Mouse (Mus musculus) spleen, postnatal 14 days (tissue): ENCODE results near the gene Nppc.

Source experiments
- DNase-seq, 2 experiments: peaks; one replicate each; pipeline ENCODE4 v3.0.0; 2021 to 2022; ENCODE audit warnings: low spot score in 2 of 2

Nppc gene

DNA sequence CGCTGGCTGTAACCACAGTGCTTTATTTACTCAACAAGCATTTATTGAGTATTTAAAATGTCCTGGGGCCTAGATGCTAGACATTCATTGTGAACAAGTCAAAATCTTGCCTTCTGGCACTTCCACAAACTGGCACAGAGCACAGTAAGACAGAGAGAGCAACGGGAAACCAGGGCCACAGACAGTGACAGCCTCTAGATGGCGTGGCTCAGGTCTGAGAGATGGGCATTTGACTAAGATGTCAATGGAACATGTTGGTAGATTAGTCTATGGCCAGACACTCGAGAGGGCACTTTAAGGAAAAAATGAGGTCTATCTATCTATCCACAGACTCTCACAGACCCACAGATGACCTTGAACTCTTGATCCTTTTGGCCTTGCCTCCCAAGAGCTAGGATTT lies 17.7 kb downstream of the Nppc start:
- no peak for DNase-seq

GRCm38 (mm10) chr1:86650272-86650671 lies 20.1 kb downstream of the Nppc start:
- peak; percentile 21 to 66 for DNase-seq

DNA sequence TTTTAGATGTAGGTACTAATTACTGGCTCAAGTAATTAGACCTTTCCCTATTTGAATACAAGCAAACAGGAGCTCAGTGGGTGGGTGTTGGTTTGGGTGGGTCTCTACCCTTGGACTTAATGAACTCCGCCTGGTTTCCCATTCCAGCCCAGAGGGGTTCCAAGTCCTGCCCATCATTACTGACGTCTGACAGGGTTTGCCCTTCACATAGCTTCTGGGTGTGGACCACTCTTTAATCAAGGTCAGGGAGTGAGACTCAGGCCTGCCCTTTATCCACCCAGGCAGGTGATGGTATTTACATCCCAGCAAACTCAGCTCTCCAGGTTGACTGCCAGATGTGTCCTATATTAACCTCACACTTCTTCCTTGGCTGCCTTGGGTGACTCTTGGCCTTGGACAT lies 22.9 kb downstream of the Nppc start:
- no peak for DNase-seq

GRCm38 (mm10) chr1:86643101-86643809 lies 27.1 kb downstream of the Nppc start:
- no peak for DNase-seq

DNA sequence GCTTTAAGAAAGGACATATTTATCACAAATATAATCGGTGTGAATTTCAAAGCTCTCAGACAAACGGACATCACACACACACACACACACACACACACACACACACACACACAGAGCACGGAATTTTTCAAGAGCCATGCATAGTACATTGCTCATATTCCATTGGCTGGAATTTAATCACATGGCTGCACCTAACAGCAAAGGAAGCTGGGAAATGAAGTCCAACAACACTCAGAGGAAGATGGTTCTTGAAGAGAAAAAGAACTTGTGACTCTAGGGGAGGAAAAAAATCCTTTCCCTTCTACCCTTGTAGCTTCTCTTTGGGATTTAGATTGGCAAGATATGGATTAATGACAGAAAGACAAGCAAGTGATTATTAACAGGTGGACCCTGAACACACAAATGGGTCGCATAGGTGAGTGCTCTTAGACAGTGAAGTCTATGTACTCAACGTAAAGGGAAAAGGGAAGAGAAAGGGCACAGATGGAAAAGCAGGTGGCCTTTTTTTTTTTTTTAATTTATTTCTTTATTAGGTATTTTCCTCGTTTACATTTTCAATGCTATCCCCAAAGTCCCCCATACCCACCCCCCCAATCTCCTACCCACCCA lies 35.5 kb downstream of the Nppc start:
- DNase-seq: no peak

DNA sequence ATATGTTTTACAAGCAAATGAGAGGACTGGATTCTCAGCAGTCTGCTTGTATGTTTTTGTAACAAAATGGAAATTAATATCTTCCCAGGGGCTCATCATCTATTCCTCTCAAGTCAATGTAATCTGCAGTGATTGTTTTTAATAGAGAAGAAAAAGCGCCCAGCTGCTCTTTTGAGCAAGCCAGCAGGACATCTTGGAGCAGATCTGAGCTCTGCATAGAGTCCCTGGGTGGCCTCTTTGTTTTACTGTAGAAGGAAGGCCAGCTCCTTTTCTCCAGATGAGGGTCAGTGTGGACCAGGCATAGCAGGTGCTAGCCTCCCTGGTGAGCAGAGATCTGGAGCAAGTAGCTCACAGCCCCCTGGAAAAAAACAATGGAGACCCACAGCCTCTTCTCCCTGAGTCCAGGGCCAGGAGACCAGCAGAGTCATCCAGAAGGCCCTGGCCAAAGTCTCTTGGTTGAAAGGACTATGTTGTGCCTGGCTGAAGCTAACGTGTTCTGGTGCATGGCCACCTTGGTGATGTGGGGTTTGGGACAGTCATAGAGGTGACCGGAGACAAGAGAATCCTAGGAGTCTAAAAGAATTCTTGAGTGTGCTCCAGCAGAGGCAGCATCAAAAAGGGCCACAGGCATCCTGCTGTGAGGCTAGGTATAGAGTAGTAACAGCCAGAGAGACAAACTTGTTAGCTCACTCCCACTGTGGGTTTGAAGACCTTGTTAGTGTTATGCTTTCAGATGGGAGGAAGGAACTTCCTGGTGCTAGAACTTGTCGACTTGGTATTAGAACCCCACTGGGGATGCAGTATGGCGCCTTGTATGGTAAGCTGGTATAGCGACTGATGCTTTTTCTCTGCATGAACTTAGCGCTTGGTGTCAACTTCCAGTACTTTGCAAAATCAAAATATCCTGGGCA lies 36.3 kb downstream of the Nppc start:
- DNase-seq: no peak

DNA sequence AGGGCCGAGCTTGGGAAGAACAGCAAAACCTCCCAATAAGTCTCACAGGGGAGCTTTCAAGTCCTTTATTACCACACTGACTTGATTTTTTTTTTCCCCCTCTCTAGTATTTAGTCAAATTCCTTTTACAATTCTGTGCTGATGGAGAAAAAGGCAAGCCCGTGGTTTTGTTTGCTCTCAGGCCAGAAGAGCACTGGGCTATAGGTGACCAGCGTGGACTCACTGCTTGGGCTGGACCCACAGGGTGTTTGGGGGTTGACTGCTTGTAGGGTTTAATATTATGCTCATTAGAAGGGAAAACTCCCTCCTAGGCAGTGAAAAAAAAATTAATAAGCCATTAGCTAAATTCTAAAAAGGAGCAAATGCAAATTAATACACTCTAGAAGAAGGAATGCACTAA lies 36.9 kb downstream of the Nppc start:
- no peak for DNase-seq

DNA sequence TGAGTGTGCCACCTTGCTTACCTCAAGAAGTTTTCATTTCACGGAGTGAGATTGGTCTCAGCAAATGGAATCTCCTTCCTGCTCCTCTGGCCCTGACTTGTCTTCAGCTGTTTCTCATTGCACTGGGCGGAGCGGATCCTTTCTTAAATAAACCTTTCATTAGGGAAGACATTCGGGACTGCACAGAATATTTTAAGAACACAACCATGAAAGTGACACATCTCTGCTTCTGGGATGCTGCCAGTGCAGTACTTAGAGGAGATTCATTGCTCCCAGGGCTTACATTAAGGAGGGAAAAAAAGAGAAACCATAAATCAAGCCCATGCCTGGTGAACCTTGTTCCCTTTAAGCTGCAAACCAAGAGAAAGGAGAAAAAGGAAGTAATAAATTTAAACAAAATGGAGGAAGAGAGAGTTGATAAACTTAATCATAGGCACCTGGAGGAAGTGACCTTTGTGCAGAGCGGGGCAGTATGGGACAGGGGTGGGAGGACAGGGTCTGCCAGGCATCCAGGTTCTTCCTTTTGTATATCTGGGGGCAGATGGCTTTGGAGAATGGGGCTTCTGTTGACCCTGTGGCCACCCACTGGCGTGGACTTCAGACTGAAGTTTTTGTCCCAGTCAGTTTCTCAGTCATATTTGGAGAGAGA lies 37.5 kb downstream of the Nppc start:
- DNase-seq: no peak

GRCm38 (mm10) chr1:86630527-86630926 lies 39.8 kb downstream of the Nppc start:
- no peak for DNase-seq

DNA sequence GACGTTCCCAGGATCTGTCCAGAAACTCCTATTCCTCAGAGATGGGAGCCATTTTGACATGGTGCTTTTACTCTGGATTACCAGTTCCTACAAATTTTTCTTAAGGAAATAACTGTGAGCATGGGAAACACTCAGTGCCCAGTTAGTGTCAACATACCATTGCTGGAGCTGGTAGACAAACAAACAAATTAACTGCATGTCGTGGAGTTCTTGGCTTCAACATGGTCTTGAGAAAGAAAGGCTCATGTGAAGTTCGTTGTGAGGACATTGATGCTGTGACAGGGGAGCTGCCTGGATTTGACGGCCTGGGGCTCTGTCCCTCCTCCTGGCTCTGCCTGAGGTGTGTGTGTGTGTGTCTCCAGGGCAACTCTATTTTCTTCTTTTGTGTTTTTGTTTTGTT lies 40.4 kb downstream of the Nppc start:
- no peak for DNase-seq

GRCm38 (mm10) chr1:86628270-86628669 lies 42.1 kb downstream of the Nppc start:
- no peak for DNase-seq

DNA sequence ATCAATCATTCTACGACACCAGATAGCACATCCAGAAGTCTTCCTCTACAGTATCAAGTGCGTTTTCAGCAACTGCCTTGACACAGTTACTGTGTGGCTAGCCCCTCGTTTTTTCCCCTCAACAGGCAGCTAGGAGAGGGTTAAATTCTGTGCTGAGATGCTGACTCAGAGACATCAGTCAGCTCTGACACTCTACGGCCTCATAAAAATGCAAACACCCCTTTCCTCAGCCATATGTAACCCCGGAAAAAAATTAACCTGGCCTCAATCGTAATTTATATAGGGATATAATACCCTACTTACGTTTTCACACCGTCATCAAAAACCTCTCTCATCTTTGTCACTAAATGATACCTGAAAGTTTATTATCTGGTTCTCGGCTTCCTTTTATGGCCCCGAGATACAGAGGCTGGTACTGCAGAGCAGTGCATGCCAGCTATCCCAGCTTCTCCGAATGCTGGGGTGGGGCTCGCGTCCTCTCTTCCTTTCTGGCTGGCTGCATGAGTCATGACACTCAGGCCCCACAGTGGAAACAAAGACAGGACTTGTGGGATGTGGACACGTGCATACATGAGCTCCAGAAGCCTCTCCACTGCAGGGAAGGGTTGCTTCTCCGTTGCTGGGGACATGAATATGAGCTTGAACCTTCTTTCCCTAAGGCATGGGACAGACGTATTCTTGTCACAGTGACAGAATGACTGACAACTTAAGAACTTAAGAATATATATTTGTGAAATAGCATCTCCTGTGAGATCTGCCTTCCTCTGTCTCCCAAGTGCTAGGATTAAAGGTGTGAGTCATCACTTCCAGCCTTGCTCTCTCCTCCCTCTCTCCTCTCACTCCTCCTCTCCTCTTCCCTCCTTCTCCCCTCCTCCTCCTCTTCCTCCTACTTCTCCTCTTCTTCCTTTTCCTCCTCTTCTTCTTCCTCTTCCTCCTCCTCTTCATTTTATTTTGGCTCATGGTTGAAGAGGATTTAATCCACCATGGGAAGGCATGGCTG lies 47.1 kb downstream of the Nppc start:
- no peak for DNase-seq

GRCm38 (mm10) chr1:86622296-86622695 lies 48.1 kb downstream of the Nppc start:
- no peak for DNase-seq

DNA sequence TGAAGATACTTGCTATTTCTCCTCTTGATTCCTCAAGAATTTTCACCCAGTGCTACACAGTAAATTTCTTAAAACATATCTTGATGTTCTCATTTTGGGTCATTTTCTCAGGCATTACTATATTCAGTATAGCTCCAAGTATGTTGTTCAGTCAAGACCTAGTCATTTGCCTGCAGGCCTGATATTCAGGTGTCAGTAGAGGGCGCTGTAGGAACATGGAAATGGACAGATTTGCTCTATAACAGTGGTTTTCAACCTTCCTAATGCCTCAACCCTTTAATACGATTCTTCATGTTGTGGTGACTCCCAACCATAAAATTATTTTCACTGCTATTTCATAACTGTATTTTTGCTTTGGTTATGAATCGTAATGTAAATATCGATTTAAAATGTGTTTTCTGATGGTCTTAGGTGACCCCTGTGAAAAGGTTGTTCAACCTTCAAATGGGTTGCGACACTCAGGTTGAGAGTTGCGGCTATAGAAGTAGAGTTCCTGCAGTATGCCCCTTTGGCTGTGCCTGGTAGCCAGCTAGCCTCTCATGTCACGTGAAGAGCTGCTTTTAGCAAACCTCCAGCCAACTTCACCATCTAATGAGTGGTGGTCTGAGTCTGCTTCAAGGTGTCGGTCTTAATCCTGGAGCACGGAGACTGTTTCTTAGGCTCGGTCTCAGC lies 51.8 kb downstream of the Nppc start:
- DNase-seq: peak in 1 of 2 experiments; percentile 52
